Mouse (Mus musculus): Measurements from ENCODE around the gene Zfp639. TPM values are rescaled to one million over a fixed set of nuclear protein-coding genes. Genes with fewer than 3 reads are reported as not detected.

Gene Zfp639
- total RNA-seq, 1 experiment from 2014 or later = 38.9 TPM

DNA sequence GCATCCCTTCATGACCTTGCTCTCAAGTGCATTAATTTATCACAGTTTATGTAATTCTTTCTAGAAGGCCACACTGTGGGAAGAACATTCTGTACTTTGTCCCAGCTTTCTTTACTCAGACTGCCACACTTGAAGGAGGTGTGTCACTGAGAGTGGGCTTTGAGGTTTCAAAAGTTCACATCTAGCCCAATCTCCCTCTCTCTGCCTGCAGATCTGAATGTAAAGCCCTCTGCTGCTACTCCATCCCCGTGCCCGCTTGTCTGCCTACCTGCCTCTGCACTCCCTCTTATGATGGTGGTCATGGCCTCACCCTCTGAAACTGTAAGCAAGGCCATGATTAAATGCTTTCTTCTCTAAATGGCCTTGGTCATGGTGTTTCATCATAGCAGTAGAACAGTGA is 9.7 kb upstream of the Zfp639 start:
- DNase-seq = no peak

DNA sequence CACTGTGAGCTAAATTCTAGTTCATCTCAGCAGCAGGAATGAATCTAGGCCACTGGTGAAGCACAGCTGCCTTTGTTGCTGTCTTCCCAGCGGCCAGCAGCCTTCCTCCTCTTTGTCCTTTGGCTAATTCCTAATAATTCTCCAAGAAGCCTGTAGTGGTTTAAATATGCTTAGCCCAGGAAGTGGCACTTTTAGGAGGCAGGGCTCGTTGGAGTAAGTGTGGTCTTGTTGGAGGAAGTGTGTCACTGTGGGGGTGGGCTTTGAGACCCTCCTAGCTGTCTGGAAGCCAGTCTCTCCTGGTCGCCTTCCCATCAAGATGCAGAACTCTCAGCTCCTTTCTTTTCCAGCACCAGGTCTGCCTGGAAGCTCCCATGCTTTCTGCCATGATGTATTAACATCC is 4.2 kb upstream of the Zfp639 start:
- no peak for DNase-seq

DNA sequence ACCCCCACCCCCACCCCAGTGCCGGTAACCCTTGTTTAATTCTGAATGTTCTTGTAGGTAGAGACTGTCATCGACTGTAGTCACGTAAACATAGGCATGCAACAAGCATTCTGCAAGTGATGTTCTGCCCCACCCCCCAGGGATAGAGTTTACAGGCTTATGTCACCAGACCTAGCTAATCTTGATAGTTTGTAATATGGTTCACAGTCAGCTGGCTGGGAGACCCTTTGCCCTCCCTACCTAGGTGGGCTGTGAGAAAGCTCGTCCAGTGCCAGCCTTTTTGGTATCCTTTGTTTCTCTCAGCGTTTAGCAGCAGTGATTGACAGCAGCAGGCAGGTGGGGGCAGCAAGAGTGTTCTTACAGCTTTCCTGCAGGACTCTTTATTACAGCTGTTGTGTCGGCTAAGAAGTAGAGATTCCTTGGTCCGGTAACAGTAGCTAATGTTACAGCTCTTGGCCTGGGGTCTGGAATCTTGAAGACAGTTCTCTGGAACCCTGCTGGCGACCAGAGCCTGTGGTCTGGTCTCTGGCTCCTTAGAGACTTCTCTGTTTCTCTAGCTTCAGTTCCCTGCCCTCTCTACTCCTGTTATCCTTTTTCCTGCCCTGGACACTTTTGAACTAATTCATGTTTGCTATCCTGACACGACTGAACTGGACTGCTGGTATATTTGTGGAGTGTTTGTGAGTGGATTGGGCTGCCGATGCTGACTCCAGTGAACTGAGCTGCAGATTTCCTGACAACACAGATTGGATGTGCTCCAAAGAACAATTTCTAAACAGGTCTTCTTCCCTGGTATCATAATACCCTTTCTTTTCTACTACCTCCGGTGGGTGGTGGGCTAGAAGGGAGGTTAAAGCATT is 3.5 kb upstream of the Zfp639 start:
- DNase-seq = no peak

DNA sequence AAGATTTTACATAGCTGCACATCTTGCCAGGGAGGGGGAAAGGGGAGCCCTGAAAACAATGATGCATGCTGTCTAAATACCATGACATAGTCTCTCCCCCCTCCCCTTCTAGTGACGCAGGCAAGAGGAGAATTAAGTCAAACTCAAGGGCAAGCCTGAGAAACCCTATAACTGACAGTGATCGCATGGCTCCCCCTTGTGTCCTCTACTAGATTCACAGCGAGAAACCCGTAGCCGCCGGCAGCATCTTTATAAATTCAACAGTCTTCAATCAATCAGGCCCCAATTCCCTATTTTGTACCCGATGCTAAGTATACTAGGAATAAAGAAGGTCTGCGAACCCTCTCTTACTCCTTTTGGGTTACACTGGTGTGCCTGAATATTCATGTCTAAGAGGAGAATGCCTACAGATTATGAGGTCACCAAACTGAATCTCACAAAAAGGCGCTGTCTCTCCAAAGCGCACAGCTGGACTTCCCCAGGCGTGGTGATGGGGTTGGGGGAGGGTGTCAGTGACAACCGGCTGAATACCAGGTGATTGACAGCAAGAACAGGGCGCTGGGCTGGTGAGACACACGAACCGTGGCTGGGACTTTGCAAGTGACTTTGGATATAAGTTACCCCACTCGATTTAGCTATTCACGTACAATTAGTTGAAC is 1.3 kb upstream of the Zfp639 start:
- peak; percentile 82 for DNase-seq

DNA sequence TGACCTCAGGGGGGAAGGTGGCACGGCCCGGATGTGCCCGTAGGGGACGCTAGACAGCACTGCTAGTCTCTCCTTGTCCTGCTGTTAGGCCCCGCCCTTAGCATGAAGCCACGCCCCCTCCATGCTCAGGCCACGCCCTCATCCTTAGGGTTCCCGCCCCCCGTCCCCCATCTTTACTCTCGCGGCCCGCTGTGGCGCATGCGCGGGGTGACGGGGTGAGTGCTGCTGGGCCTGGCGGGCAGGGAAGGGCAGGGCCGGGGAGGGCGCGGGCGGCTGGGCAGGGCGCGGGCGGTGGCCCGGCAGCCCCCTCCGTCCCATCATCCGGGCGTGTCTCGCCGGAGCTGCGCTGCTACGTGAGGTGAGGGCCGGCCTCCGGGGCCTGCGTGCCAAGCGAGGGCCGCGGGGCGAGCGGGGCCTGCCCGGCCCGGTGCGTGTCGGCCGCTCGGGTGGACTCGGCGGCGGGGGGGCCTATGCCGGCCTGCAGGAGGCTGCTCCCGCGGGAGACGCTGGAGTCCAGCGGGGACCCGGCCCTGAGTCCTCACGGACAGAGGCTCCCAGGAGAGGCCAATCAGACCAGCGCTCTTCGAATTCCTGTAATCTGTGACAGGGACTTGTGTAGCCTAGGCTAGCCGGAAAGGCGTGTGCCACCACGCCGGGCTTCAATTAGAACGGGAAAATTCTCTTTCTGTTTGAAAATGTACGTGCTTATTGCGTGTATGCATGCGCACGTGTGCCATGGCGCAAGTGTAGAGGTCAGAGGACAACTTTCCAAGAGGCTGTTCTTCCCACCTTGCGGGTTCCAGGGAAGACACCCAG is 524 bp downstream of the Zfp639 start:
- peak; percentile 99 for DNase-seq

DNA sequence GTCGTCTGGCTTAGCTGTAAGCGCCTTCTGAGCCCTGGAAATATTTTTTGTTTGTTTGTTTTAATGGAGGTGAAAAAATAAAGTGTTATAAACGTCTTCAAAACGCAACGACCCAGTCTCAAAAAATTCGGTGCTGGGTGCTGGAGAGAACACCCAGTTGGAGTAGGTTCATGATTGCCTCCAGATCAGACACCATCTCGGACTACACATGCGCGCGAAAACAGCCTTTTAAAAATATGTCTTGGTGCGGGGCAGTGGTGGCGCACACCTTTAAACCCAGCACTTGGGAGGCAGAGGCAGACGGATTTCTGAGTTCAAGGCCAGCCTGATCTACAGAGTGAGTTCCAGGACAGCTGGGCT is 1.1 kb downstream of the Zfp639 start:
- no peak for DNase-seq

DNA sequence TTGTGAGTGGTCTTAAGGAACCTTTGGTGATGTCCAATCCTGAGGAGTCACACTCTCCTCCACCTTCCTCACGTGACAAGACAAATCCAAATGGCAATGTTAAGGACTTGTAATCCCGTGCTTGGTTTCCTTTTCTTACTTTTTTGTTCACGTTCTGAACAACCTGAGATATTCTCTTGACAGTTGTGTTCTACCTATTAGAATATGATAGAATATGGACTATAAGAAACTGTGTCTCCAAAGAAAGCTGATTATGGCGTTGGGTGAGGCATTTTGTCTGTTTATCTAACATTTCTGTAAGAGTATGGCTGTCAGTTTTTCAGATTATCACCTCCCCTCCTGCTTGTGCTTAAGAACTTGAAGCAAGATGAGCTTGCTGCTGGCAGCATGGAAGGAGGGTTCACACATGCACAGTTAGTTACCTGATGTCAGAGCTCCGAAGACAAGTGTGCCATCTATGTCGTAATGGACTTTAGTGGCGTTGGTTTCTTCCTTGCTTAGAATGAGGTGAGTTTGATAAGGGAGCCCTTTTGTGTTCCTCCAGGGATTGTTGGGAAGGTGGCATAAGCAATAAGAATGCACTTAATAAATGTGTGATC is 2.7 kb downstream of the Zfp639 start:
- no peak for DNase-seq

DNA sequence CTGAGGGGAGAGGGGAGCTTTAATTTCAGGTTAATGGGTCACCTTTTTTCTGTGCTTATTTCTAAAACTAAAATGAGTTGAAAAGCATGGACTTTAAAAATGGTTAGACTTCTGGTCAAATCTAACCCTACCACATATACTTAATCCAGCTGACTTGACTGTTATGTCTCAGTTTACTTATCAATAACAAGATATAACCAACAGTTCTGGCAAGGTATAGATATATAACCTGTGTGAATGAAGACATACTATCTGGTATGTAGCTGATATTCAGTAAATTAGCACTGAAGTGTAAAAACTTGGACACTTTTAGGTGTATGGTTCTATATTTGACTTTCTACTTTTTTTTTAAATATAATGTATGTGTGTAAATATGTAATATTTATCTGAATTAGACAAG is 3.5 kb downstream of the Zfp639 start:
- DNase-seq = no peak

DNA sequence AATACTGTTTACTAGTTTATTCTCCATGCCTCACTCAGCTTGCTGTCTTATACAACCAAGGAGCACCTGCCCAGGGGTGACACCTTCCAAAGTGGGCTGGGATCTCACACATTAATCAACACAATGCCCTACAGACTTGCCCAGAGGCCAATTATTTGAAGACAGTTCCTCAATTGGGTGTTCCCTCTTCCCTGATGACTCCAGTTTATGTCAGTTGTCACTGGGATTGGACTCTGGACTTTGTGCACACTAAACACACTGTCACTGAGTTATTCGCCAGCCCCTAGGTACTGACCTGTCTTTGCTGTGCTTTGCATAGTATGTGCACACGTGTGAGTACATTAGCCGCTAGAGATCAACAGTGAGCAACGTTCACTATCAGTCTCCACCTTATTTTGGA is 17.1 kb downstream of the Zfp639 start:
- DNase-seq = no peak

DNA sequence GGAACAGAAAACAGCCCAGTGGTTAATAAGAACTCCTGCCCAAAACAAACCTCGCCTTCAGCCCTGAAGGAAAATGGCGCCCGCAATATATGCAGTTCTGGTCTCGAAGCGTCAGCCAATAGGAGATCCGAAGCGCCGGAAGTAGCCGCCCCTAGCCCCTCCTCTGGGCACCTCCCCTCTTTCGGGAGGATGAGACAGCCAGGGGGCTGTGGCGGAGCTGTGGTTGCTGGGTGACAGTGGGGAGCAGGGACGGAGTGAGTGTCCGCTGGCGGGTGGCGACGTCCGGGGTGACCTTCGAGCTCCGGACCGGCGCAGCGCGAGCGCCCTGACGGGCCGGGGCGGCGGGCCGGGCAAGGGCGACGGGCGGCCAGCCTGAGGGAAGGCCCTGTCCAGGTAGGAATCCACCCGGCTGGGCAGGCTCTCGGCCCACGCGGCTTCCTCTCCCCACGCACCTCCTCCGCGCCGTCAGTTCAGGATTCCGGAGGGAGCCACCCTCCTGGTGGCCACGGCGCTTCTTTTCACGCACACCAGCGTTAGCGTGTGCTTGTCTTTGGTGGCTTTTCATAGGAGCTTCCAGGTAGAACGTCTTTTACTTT is 19.3 kb downstream of the Zfp639 start, which contains the start of gene Mfn1:
Gene Mfn1, plus strand, starts transcription at position 163 of the 596 bp plus-strand sequence.
- DNase-seq = peak; percentile 97

DNA sequence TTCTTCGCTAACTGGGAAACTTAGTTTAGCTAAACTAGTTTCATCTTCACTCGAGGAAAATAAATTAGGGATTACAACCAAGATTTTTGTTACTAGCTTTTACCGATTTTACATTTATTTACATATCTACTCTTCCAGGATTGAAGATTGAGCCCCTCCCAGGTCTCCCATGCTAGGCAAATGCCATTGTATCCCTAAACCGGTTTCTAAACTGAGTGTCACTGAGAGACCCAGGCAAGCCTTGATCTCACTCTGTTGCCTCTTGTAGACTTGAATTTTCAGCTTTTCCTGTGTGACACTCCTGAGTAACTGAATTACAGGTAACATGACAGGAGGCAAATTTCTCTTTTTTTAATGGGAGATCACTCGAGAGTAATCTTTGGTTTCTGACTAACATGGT is 20.0 kb downstream of the Zfp639 start:
- no peak for DNase-seq

DNA sequence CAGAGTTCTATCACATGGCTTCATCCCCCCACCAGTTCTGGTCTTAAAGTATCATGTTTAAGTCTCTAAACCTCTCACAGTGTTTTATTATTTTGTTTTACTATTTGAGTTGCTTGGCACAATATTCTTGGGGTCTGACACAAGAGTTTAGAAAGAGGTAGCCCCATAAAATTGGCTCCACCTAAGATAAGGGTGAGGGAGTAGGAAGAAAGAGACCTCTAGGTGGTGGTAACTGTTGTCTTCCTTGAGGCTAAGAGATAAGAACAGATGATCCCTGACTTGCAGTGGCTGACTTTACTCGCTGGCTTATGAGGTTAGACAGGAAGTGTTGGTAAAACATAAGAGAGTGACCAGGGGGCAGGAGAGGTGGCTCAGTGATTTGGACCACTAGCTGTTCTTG is 25.6 kb downstream of the Zfp639 start:
- DNase-seq = no peak

DNA sequence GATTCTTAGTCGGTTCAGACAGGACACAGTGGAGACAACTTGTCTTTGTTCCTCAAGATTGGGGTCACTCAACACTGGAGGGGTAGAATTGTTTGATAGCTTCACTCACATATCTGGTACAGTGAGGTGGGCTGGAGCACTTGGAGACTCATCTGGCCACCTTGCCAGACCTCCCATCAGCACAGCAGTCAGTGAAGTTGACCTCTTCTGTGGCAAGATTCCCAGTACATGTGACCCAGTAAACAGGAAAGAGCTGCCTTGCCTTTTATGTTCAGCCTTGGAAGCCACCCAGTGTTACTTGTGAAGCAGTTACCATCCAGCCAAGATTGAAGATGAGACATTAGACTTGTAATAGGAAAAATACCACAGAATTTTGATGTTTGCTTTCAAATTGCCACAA is 27.5 kb downstream of the Zfp639 start:
- peak; percentile 75 for DNase-seq

DNA sequence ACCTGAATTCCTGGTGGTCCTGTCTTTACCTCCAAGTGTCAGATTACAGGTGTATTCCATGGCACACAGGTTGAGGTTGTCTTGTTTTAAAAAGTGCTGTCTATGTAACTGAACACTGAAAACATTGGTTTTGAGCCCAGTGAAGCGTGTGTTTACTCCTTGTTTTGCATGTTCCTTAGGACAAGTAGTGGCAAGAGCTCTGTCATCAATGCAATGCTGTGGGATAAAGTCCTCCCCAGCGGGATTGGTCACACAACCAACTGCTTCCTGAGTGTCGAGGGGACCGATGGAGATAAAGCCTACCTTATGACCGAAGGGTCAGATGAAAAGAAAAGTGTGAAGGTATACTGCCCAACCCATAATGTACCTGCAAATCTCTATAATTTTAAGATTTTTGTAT is 28.0 kb downstream of the Zfp639 start:
- no peak for DNase-seq

DNA sequence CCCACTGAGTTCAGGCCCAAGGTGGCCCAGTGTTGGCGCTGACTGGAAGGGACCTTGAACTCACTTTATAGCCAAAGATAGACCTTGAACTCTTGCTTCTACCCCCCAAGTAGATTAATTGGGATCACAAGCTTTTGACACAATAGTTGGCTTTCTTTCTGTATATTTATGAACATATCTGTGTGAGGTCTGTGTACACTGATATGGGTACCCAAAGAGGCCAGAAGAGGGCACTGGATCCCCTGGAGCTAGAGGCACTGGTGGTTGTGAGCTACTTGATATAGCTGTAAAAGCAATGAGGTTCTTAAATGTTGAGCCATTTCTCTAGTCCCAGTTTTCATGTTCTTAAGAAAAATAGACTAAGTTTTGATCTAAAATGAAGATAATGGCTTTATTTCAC is 43.0 kb downstream of the Zfp639 start:
- DNase-seq = peak; percentile 28

DNA sequence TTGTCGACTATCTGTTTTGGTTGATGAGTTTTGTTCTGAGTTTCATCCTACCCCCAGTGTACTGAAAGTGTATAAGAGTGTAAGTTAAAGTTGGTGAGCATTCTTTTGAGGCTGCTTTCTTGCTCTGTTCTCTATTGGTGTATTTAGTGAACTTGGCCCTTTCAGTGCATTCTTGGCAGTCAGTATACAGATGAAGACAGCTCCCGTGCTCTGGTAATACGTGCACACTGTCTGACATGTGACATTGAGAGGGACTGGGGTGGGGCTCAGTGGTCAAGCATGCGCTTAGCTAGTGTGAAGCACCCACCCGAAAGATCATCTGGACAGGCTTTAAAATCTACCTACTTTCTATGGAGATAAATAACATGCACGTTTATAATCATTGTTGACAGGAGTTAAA is 53.3 kb downstream of the Zfp639 start:
- no peak for DNase-seq

Other genes starting within 250 kb of the Zfp639 start
- 15.9 and 16.7 TPM in 2 replicates for gene Zmat3, start 144.2 kb upstream of the Zfp639 start, total RNA-seq (2021)
- gene Pik3ca, start 112.6 kb upstream of the Zfp639 start, total RNA-seq (2021) = 49.5 and 54.0 TPM in 2 replicates
- 0.26 and 0.90 TPM in 2 replicates for gene Kcnmb3, start 18.0 kb upstream of the Zfp639 start, total RNA-seq (2021)
- gene Mfn1, start 19.2 kb downstream of the Zfp639 start, total RNA-seq (2021) = 73.9 and 92.5 TPM in 2 replicates
- 43.7 and 44.4 TPM in 2 replicates for gene Gnb4, start 106.3 kb downstream of the Zfp639 start, total RNA-seq (2021)
- gene Actl6a, start 196.0 kb downstream of the Zfp639 start, total RNA-seq (2021) = 44.5 and 45.2 TPM in 2 replicates
- 503 and 504 TPM in 2 replicates for gene Ndufb5, start 226.7 kb downstream of the Zfp639 start, total RNA-seq (2021)
- gene Mrpl47, start 227.3 kb downstream of the Zfp639 start, total RNA-seq (2021) = 38.0 and 45.0 TPM in 2 replicates

Data from adrenal gland, postnatal 14 days (tissue).